Mouse (Mus musculus): Measurements from ENCODE around the gene Lcn5. TPM values are rescaled to one million over a fixed set of nuclear protein-coding genes. Genes with fewer than 3 reads are reported as not detected.

The Lcn5 gene
- total RNA-seq, 1 experiment from 2014 or later = not detected

Other genes starting within 250 kb of the Lcn5 start
- gene Fut7, start 234.7 kb upstream of the Lcn5 start, total RNA-seq (2017) = 23.6 and 28.5 TPM in 2 replicates
- gene Abca2, start 229.2 kb upstream of the Lcn5 start, total RNA-seq (2017) = 52.7 and 57.5 TPM in 2 replicates
- gene Clic3, start 201.1 kb upstream of the Lcn5 start, total RNA-seq (2017) = not detected in 2 replicates
- gene Paxx, start 196.9 kb upstream of the Lcn5 start, total RNA-seq (2017) = 27.5 and 28.0 TPM in 2 replicates
- gene Ptgds, start 187.9 kb upstream of the Lcn5 start, total RNA-seq (2017) = 3.4 and 3.5 TPM in 2 replicates
- not detected in 2 replicates for gene Lcn12, start 164.0 kb upstream of the Lcn5 start, total RNA-seq (2017)
- 20.6 and 25.1 TPM in 2 replicates for gene Fbxw5, start 157.2 kb upstream of the Lcn5 start, total RNA-seq (2017)
- gene C8g, start 156.2 kb upstream of the Lcn5 start, total RNA-seq (2017) = 0.35 and 2.0 TPM in 2 replicates
- 18.0 and 20.2 TPM in 2 replicates for gene Traf2, start 111.0 kb upstream of the Lcn5 start, total RNA-seq (2017)
- gene Edf1, start 100.1 kb upstream of the Lcn5 start, total RNA-seq (2017) = 68.7 and 71.1 TPM in 2 replicates
- gene Mamdc4, start 83.1 kb upstream of the Lcn5 start, total RNA-seq (2017) = 1.1 and 4.8 TPM in 2 replicates
- gene Phpt1, start 82.7 kb upstream of the Lcn5 start, total RNA-seq (2017) = 27.8 and 63.7 TPM in 2 replicates
- 0.40 TPM in 1 of 2 replicates, not detected in the other for gene Ajm1, start 76.2 kb upstream of the Lcn5 start, total RNA-seq (2017)
- gene Rabl6, start 49.4 kb upstream of the Lcn5 start, total RNA-seq (2017) = 56.5 and 67.0 TPM in 2 replicates
- gene Ccdc183, start 40.3 kb upstream of the Lcn5 start, total RNA-seq (2017) = not detected in 2 replicates
- gene Tmem141, start 35.9 kb upstream of the Lcn5 start, total RNA-seq (2017) = 22.2 and 28.8 TPM in 2 replicates
- gene Fcna, start 29.9 kb upstream of the Lcn5 start, total RNA-seq (2017) = 0.94 TPM in 1 of 2 replicates, not detected in the other
- not detected in 2 replicates for gene Lcn8, start 4.8 kb upstream of the Lcn5 start, total RNA-seq (2017)
- gene Lcn6, start 18.8 kb downstream of the Lcn5 start, total RNA-seq (2017) = not detected in 2 replicates
- not detected in 2 replicates for gene Lcn10, start 24.8 kb downstream of the Lcn5 start, total RNA-seq (2017)
- gene Obp2a, start 42.1 kb downstream of the Lcn5 start, total RNA-seq (2017) = not detected in 2 replicates
- gene Bmyc, start 48.8 kb downstream of the Lcn5 start, total RNA-seq (2017) = 6.4 and 11.8 TPM in 2 replicates
- not detected in 2 replicates for gene Obp2b, start 79.1 kb downstream of the Lcn5 start, total RNA-seq (2017)
- gene Lcn3, start 107.6 kb downstream of the Lcn5 start, total RNA-seq (2017) = not detected in 2 replicates
- gene Lcn11, start 119.1 kb downstream of the Lcn5 start, total RNA-seq (2017) = not detected in 2 replicates
- gene Gm13539, start 124.3 kb downstream of the Lcn5 start, total RNA-seq (2017) = not detected in 2 replicates
- not detected in 2 replicates for gene Glt6d1, start 157.9 kb downstream of the Lcn5 start, total RNA-seq (2017)
- gene Lcn9, start 165.2 kb downstream of the Lcn5 start, total RNA-seq (2017) = not detected in 2 replicates
- gene Sohlh1, start 189.3 kb downstream of the Lcn5 start, total RNA-seq (2017) = not detected in 2 replicates
- not detected in 2 replicates for gene Kcnt1, start 205.8 kb downstream of the Lcn5 start, total RNA-seq (2017)

Data from hematopoietic stem cell, adult 5-6 weeks (primary cell).